Mouse (Mus musculus) neural tube, embryonic 12.5 days (tissue): ENCODE measurements around the gene Rhbdf2. TPM values are rescaled to one million over a fixed set of nuclear protein-coding genes. Genes with fewer than 3 reads are reported as not detected.

Source experiments
- ATAC-seq: fragments of 200-750 bp; cut with Nextera tagmentation; 2 replicates; pipeline ENCODE4 v1.8.0; 2017; ENCODE audit warnings: low read depth, mild to moderate bottlenecking, moderate TSS enrichment, moderate library complexity; ENCODE audit not compliant: low FRiP score
- H3K27ac ChIP-seq: fragments of 300-500 bp; sonication (generic); 2 replicates; pipeline ENCODE4 v1.5.1; 2016
- H3K27me3 ChIP-seq: fragments of 300-500 bp; sonication (generic); replicated peaks from 2 replicates; pipeline ENCODE4 v1.6.1; 2016; ENCODE audit warnings: mild to moderate bottlenecking
- H3K36me3 ChIP-seq: fragments of 300-500 bp; sonication (generic); 2 replicates; pipeline ENCODE4 v1.6.1; 2016; ENCODE audit warnings: mild to moderate bottlenecking
- H3K4me1 ChIP-seq: fragments of 300-500 bp; sonication (generic); 2 replicates; pipeline ENCODE4 v1.6.1; 2016
- H3K4me2 ChIP-seq: fragments of 300-500 bp; sonication (generic); replicated peaks from 2 replicates; pipeline ENCODE4 v1.6.1; 2016; ENCODE audit warnings: mild to moderate bottlenecking
- H3K4me3 ChIP-seq: fragments of 300-500 bp; sonication (generic); 2 replicates; pipeline ENCODE4 v1.5.1; 2016
- H3K9ac ChIP-seq: fragments of 300-500 bp; sonication (generic); 2 replicates; pipeline ENCODE4 v1.6.1; 2016; ENCODE audit warnings: mild to moderate bottlenecking
- H3K9me3 ChIP-seq: fragments of 300-500 bp; sonication (generic); 2 replicates; pipeline ENCODE4 v1.6.1; 2016; ENCODE audit warnings: mild to moderate bottlenecking
- WGBS: fragments of 180-500 bp; shearing (Covaris S2); methylation state at CpG from one replicate; pipeline ENCODE4 v1.1.7; 2016; 5-methylcytosine and 5-hydroxymethylcytosine counted together
- polyA plus RNA-seq: library from polyadenylated mRNA; unstranded; fragments of >200 nt; fragmentation: Nextera tagmentation; extraction: Ambion mirVana; gene quantifications from 2 replicates; pipeline ENCODE4 v1.2.1, GENCODE M21; 2016

Gene Rhbdf2
- polyA plus RNA-seq, 1 experiment from 2014 or later, result 6.5 TPM

- Histone ChIP-seq H3K27me3 (no peaks in the 10 kb centered on the region), H3K27ac (no peak overlapping the region), H3K4me2 (no peak overlapping the region), H3K4me3 (no peak overlapping the region), H3K9me3 (no peaks in the 10 kb centered on the region), H3K36me3 (no peaks in the 10 kb centered on the region; the same call in 1 of the 2 replicates), H3K9ac (no peak overlapping the region), H3K4me1 (no peaks in the 10 kb centered on the region)
- 83% methylated on average over 15 of the region's 15 CpGs for WGBS
- ATAC-seq, result no peak
Observed at GRCm38 (mm10) chr11:116609965-116610630, 16.7 kb downstream of the Rhbdf2 start.

GRCm38 (mm10) chr11:116607717-116608116, 19.1 kb downstream of the Rhbdf2 start:
- WGBS, result 97% methylated on average over 3 of the region's 3 CpGs
- Histone ChIP-seq H3K4me3 (no peak overlapping the region), H3K9me3 (no peaks in the 10 kb centered on the region), H3K4me2 (no peak overlapping the region), H3K9ac (no peak overlapping the region), H3K4me1 (no peaks in the 10 kb centered on the region), H3K36me3 (no peaks in the 10 kb centered on the region; the same call in 1 of the 2 replicates), H3K27ac (no peak overlapping the region), H3K27me3 (no peaks in the 10 kb centered on the region)
- no peak for ATAC-seq

GRCm38 (mm10) chr11:116604097-116604496, 22.7 kb downstream of the Rhbdf2 start:
- Histone ChIP-seq H3K4me3 (no peak overlapping the region), H3K9ac (no peak overlapping the region), H3K36me3 (no peaks in the 10 kb centered on the region; the same call in 1 of the 2 replicates), H3K27me3 (no peaks in the 10 kb centered on the region), H3K4me2 (no peak overlapping the region), H3K4me1 (no peaks in the 10 kb centered on the region), H3K9me3 (no peaks in the 10 kb centered on the region), H3K27ac (no peak overlapping the region)
- WGBS, result 91% methylated on average over 12 of the region's 12 CpGs
- no peak for ATAC-seq

GRCm38 (mm10) chr11:116603339-116603738, 23.5 kb downstream of the Rhbdf2 start:
- WGBS, result 90% methylated on average over 10 of the region's 10 CpGs
- Histone ChIP-seq H3K9ac (no peak overlapping the region), H3K4me1 (no peaks in the 10 kb centered on the region), H3K4me2 (no peak overlapping the region), H3K27me3 (no peaks in the 10 kb centered on the region), H3K4me3 (no peak overlapping the region), H3K36me3 (no peaks in the 10 kb centered on the region; the same call in 1 of the 2 replicates), H3K27ac (no peak overlapping the region), H3K9me3 (no peaks in the 10 kb centered on the region)
- ATAC-seq, result no peak

- ATAC-seq, result no peak
- Histone ChIP-seq H3K4me1 (no peaks in the 10 kb centered on the region), H3K4me2 (no peak overlapping the region), H3K4me3 (no peak overlapping the region), H3K9ac (no peak overlapping the region), H3K9me3 (no peaks in the 10 kb centered on the region), H3K27ac (no peak overlapping the region), H3K36me3 (no peaks in the 10 kb centered on the region; the same call in 1 of the 2 replicates), H3K27me3 (no peaks in the 10 kb centered on the region)
- WGBS, result 91% methylated on average over 8 of the region's 8 CpGs
Observed at GRCm38 (mm10) chr11:116602043-116602442, 24.8 kb downstream of the Rhbdf2 start.

- Histone ChIP-seq H3K36me3 (no peaks in the 10 kb centered on the region; the same call in 1 of the 2 replicates), H3K9ac (no peak overlapping the region), H3K27ac (no peak overlapping the region), H3K4me3 (no peak overlapping the region), H3K4me1 (no peaks in the 10 kb centered on the region), H3K27me3 (no peaks in the 10 kb centered on the region), H3K4me2 (no peak overlapping the region), H3K9me3 (no peaks in the 10 kb centered on the region)
- no peak for ATAC-seq
- WGBS, result 92% methylated on average over 8 of the region's 8 CpGs
Observed at GRCm38 (mm10) chr11:116601166-116601565, 25.7 kb downstream of the Rhbdf2 start.

GRCm38 (mm10) chr11:116599230-116599629, 27.6 kb downstream of the Rhbdf2 start:
- WGBS, result 92% methylated on average over 15 of the region's 15 CpGs
- Histone ChIP-seq H3K4me2 (no peak overlapping the region), H3K27me3 (no peaks in the 10 kb centered on the region), H3K9ac (no peak overlapping the region), H3K4me3 (no peak overlapping the region), H3K27ac (no peak overlapping the region), H3K36me3 (no peaks in the 10 kb centered on the region), H3K4me1 (no peaks in the 10 kb centered on the region), H3K9me3 (no peaks in the 10 kb centered on the region)
- no peak for ATAC-seq

- H3K4me3 ChIP-seq, result no peak overlapping the region
- no peaks in the 10 kb centered on the region for H3K36me3 ChIP-seq
- H3K27me3 ChIP-seq, result no peaks in the 10 kb centered on the region
- no peak overlapping the region for H3K27ac ChIP-seq
- no peak for ATAC-seq
- H3K9me3 ChIP-seq, result no peaks in the 10 kb centered on the region
- H3K4me2 ChIP-seq, result no peak overlapping the region
- H3K9ac ChIP-seq, result no peak overlapping the region
- WGBS, result 89% methylated on average over 8 of the region's 8 CpGs
- no peaks in the 10 kb centered on the region for H3K4me1 ChIP-seq
Observed at GRCm38 (mm10) chr11:116598193-116598592, 28.6 kb downstream of the Rhbdf2 start.

- Histone ChIP-seq H3K9me3 (no peaks in the 10 kb centered on the region), H3K4me1 (peaks cover 7% of the 10 kb centered on the region; the same call in 1 of the 2 replicates), H3K4me2 (no peak overlapping the region), H3K4me3 (no peak overlapping the region), H3K36me3 (no peaks in the 10 kb centered on the region), H3K27ac (no peak overlapping the region), H3K9ac (no peak overlapping the region), H3K27me3 (no peaks in the 10 kb centered on the region)
- no peak for ATAC-seq
- WGBS, result 88% methylated on average over 19 of the region's 19 CpGs
Observed at GRCm38 (mm10) chr11:116596766-116597165, 30.1 kb downstream of the Rhbdf2 start.

- Histone ChIP-seq H3K4me2 (no peak overlapping the region), H3K36me3 (no peaks in the 10 kb centered on the region), H3K27ac (no peak overlapping the region), H3K27me3 (no peaks in the 10 kb centered on the region), H3K4me1 (peaks cover 7% of the 10 kb centered on the region), H3K9ac (no peak overlapping the region), H3K9me3 (no peaks in the 10 kb centered on the region), H3K4me3 (no peak overlapping the region)
- ATAC-seq, result no peak
- 69% methylated on average over 4 of the region's 4 CpGs for WGBS
Observed at GRCm38 (mm10) chr11:116593345-116593744, 33.5 kb downstream of the Rhbdf2 start.

- peak; percentile 65 for ATAC-seq
- no peaks in the 10 kb centered on the region for H3K27me3 ChIP-seq
- no peak overlapping the region for H3K4me3 ChIP-seq
- no peaks in the 10 kb centered on the region for H3K36me3 ChIP-seq
- H3K4me1 ChIP-seq, result peaks cover 7% of the 10 kb centered on the region
- no peak overlapping the region for H3K9ac ChIP-seq
- no peaks in the 10 kb centered on the region for H3K9me3 ChIP-seq
- 0 out of 2 replicates have a peak overlapping the region, but pooled peaks have one; percentile 14 for H3K4me2 ChIP-seq
- H3K27ac ChIP-seq, result no peak overlapping the region
Observed at GRCm38 (mm10) chr11:116592428-116592827, 34.4 kb downstream of the Rhbdf2 start.

GRCm38 (mm10) chr11:116591621-116592020, 35.2 kb downstream of the Rhbdf2 start:
- H3K9me3 ChIP-seq, result no peaks in the 10 kb centered on the region
- 84% methylated on average over 4 of the region's 4 CpGs for WGBS
- no peak overlapping the region for H3K27ac ChIP-seq
- H3K4me1 ChIP-seq, result peaks cover 10% of the 10 kb centered on the region
- H3K36me3 ChIP-seq, result no peaks in the 10 kb centered on the region
- no peak overlapping the region for H3K4me3 ChIP-seq
- no peak overlapping the region for H3K4me2 ChIP-seq
- H3K9ac ChIP-seq, result no peak overlapping the region
- ATAC-seq, result no peak
- no peaks in the 10 kb centered on the region for H3K27me3 ChIP-seq

- no peak for ATAC-seq
- no peak overlapping the region for H3K27ac ChIP-seq
- H3K27me3 ChIP-seq, result no peaks in the 10 kb centered on the region
- H3K9me3 ChIP-seq, result no peaks in the 10 kb centered on the region
- whole genome bisulfite sequencing, result 64% methylated on average over 8 of the region's 8 CpGs
- no peak overlapping the region for H3K9ac ChIP-seq
- H3K4me3 ChIP-seq, result no peak overlapping the region
- H3K4me2 ChIP-seq, result no peak overlapping the region
- H3K36me3 ChIP-seq, result no peaks in the 10 kb centered on the region
- H3K4me1 ChIP-seq, result peaks cover 10% of the 10 kb centered on the region
Observed at GRCm38 (mm10) chr11:116589574-116589973, 37.2 kb downstream of the Rhbdf2 start.
